Mouse (Mus musculus) v-Abl transformed pro-B cells (cell line): ENCODE data around the gene Klhdc1.

Source experiments
- in situ Hi-C, 2 experiments: fragments of 400-800 bp; cut with MboI; formaldehyde crosslinking; loops; one replicate each; pipeline ENCODE4 v1.15.1; 2025; ENCODE audit not compliant: unreplicated experiment in 2 of 2

Gene Klhdc1

DNA sequence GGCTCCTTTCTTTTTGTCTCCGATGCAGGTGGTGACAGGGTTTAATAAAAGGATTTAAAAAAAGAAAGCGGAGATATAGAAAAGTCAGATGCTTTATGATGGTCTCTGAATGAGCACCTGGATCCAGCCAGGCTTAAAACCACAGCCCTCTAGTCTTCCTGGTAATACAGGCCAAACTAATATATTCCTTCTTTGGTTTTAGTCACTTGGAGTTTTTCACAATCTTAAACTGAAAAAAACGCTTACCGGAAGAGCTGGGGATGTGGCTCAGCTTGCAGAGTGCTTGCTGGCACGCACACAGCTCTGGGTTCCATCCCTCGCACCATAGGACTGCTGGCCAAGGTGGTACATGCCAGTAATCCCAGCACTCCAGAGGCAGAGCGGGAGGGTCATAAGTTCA is 24.4 kb upstream of the Klhdc1 start:
- in situ Hi-C loops: loop anchor here in 1 of 2 experiments (10.0 kb wide), 1 partner anchor 478 kb away; no protein-coding TSS in a partner anchor

DNA sequence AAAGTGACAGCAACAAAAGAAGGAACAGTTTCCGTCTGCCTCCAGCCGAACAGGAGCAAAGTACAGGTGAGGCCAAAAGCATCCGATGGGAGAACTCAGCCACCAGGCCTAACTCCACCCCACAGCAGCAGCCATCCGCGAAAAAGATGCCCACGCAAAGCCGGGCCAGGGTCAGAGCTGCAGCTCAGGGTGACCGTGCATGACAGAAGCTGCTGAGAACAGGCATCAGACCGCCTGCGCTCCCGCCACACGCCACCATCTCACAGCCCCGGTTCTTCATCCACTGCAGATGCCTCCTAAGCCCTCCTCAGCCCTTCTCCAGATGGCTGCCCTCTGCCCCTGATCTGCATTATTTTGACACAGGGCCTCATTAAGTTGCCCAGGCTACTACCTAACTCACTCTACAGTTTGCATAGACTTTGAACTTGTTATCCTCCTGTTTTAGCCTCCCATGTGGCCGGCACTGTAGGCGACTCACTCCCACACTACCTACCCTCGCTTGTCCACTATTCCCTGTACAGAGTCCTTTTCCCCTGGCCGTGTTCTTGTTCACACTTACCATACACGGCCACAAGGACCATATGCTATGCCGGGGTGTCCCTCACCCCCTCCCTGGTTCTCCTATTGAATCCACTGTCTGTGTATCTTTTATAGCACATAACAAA is 20.2 kb upstream of the Klhdc1 start:
- in situ Hi-C loops: no loop called here

DNA sequence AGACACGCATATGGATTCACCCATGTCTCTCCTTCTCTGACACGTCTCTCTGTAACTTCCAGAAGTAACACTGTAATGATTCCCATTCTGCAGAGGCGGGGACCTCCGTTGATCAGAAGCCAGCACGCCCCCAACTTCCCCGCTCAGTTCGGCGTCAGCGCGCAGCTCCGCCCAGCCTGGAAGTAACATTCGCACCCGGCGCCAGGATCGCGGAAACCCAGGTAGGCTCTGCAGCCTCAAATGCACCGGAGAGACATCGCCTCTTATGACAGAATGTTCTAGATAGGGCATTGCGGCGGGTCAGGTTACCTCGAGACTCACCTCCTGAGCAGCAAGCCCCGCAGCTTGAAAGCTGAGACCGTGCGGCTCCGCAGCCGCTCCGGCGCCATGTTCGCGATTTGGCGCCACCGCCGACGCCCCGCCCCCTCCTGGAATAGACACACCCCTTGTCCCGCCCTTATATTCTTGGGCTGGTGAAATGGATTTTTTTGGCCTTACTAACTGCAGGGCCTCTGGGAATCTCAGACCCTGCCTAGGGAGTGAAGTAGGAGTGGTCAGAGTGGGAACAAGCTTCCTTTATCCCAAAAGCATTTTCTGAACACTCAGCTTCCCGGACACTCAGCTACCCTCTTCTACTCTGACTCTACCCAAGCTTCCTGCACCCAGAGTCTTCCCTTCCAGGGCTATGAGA is 13.1 kb upstream of the Klhdc1 start, which contains the start of gene Pole2:
Pole2 (minus strand) TSS at position 420 of the 691 bp plus-strand sequence.
- in situ Hi-C loops: loop anchor here in 1 of 2 experiments (5.0 kb wide), 1 partner anchor 69 kb away; the partner anchor contains the start of gene Klhdc2

DNA sequence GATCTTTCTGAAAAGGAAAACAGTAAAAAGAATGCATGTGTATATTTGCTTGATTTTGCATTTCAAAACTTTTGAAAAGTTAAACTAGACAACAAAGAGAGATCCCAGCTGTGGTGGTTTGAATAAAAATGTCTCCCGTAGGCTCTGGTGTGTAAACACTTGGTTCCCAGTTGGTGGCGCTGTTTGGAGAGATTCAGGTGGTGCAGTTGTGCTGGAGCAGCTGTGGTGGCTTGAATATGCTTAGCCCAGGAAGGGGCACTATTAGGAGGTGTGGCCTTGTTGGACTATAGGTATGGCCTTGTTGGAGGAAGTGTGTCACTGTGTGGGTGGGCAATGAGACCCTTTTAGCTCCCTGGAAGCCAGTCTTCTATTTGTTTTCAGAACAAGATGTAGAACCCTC is 11.7 kb upstream of the Klhdc1 start:
- in situ Hi-C loops: loop anchor here in 1 of 2 experiments (5.0 kb wide), 1 partner anchor 68 kb away; the partner anchor contains the start of gene Klhdc2

DNA sequence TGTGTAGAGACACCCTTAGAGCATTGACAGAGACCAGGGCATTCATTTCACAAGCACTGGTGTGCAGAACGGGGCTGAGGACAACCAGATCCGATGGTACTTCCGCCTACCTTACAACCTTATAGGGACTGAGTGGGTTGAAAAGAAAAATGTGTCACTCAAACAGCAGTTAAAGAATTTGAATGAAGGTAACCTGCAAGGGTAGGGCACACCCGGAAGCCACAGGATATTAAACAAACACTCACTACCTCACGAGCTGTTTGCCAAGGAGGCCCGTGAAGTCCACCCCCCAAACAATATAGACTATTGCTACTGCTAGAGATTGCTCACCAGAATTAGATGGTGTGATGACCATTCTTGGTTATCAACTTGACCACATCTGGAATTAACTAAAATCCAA is 5.2 kb upstream of the Klhdc1 start:
- in situ Hi-C loops: no loop called here

DNA sequence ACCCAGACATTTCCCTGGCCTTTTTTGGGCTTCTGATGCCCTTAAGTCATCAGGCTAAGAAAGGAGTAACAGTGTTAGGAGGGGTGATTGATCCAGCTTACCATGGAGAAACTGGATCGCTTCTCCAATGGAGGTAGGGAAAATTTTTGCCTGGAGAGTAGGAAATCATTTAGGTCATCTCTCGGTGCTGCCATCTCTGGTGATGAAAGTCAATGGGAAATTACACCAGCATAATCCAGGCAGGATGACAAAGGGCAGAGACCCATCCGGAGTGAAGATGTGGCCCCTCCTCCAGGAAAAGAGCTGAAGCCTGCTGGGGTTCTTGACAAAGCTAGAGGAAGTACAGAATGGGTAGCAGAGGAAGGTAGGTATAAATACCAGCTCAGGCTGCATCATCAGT is 2.7 kb upstream of the Klhdc1 start:
- in situ Hi-C loops: no loop called here

DNA sequence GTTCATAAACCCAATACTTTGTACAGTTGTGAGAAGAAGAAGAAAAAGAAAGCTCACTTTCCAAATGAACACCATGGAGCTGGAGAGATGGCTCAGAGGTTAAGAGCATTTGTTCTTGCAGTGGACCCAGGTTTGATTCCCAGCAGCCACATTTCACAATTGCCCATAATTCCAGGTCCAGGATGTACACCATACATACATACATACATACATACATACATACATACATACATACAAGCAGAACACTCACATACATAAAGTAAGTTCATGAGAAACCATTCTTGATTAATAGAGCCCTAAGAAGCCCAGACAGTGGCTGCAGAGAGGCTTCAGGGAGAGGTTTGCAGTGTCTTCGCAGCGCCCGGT is 412 bp downstream of the Klhdc1 start:
- in situ Hi-C loops: loop anchor here in 1 of 2 experiments (5.0 kb wide), 1 partner anchor 56 kb away; the partner anchor contains the start of gene Klhdc2

DNA sequence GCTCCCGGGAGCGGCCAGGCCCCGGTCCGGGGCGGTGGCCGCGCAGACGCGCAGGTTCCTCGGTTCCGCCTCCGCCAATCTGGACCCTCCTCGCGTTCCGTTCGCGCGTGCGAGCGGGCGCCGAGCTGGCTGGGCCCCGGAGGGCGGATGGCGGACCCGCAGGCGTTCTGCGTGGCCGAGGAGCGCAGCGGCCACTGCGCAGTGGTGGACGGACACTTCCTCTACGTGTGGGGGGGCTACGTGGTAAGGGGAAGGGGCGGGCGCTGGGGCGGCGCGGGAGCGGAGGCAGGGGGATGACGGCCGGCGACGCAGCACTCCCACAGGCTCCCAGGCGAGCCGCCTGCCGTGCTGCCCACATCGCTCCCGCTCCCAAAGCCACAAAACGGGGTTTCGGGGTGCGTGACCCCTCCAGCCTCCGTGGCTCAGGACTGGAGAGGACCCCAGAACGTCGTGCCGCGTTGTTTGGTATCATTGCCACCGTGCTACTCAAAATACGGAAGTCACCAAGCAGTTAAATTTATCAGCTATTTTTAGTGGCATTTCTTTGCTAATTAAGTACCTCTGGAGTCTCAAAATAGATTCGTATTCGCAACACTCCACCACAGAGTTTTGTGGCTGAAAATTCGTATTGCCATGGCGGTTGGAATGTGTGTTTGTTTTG is 925 bp downstream of the Klhdc1 start:
- in situ Hi-C loops: loop anchor here in 1 of 2 experiments (5.0 kb wide), 1 partner anchor 55 kb away; the partner anchor contains the start of gene Klhdc2

DNA sequence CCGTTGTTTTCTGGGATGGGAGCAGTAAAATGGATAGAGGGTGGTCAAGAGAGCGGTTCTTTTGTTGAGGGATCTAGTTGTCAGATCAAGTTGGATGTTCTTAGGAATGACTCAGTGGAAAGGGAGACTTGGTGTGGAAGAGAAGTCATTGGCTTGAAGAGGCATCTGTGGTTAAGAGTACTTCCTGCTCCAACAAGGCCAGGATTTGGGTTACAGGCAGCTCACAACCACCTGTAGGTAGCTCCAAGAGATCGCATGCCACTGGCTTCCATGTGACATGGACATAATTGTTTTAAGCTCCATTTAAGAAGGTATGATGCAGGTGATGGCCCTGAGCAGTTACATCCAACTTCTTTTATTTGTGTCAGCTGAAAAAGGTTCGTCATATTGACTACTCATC is 8.8 kb downstream of the Klhdc1 start:
- in situ Hi-C loops: no loop called here

DNA sequence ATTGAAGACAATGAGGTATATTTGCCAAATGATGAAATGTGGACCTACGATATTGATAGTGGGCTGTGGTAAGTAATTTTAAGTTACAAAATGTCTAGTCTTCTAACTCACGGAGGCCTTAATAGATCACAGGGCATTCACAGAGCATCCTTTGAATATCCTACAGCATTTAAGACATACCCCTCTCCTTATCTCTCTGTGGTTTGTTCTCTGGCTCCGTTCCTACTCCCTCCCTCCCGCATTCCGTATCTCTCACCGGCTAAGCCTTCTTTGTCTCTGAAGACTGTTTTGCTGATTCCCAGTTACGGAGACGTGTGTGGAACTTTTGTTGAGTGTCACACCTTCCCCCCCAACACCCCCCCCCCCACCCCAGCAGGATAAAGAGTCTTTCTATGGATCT is 9.8 kb downstream of the Klhdc1 start:
- in situ Hi-C loops: no loop called here

DNA sequence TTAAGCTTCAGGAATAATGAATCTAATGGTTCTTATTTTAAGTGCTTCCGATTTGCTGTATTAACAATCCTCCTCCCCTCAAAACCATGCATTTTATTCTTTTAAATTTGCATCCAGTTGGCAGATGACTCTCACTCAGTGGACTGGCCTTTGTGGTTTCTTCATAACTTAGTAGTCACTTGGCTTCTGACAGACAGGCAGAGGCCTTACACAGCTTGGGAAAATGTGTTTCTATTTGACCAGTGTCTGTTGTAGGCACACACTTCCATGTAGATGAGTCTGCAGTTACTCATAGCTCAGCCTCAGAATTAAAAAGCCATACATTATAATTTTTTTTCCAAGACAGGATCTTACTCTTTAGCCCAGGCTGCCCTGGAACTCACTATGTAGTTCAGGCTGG is 12.8 kb downstream of the Klhdc1 start:
- in situ Hi-C loops: no loop called here

DNA sequence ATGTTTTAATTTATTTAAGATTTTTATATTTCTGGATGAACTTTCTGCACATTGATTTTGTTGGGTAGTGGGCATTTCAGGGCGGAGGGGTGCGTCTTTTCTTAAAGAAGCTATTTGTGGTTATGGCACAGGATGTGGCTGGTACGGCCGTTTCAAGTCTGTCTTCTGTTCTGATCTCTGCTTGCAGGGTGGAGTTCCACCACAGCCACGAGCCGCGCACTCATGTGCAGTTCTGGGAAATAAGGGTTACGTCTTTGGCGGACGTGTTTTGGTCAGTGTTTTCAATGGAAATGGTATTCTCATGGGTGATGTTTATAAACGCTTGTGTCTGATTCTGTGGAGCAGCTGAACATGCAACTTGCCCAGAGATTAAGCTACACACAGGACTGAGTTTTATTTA is 16.9 kb downstream of the Klhdc1 start:
- in situ Hi-C loops: no loop called here

DNA sequence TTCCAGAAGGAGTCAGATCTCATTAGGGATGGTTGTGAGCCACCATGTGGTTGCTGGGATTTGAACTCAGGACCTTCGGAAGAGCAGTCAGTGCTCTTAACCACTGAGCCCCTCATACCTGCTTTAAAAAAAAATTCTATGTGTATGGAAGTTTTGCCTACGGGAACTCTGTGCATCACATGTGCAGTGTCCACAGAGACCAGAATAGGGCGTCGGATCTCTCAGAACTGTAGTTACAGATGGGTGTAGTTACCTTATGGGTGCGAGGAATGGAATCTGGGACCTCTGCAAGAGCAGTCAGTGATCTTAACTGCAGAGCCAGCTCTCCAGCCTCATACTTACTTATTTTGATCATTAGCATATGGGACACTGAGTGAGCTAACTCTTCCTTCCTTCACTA is 21.3 kb downstream of the Klhdc1 start:
- in situ Hi-C loops: no loop called here

DNA sequence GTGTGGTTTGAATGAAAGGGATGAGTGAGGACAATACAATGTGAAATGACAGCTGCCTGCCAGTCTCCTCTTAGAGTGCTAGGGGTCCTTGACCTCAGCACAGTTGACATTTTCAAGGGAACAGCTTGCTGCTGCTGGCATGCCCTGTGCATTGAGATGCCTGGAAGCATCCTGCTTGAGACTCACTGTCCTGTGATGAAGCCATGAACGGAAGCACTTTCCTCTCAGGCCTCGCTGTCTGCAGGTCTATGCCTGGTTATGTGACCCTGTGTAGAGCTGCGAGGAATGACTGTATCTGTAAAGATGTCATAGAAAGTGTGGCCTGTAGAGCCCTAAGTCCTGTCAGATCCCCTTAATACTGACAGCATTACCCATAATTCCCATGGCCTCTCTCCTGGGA is 24.1 kb downstream of the Klhdc1 start:
- in situ Hi-C loops: no loop called here

DNA sequence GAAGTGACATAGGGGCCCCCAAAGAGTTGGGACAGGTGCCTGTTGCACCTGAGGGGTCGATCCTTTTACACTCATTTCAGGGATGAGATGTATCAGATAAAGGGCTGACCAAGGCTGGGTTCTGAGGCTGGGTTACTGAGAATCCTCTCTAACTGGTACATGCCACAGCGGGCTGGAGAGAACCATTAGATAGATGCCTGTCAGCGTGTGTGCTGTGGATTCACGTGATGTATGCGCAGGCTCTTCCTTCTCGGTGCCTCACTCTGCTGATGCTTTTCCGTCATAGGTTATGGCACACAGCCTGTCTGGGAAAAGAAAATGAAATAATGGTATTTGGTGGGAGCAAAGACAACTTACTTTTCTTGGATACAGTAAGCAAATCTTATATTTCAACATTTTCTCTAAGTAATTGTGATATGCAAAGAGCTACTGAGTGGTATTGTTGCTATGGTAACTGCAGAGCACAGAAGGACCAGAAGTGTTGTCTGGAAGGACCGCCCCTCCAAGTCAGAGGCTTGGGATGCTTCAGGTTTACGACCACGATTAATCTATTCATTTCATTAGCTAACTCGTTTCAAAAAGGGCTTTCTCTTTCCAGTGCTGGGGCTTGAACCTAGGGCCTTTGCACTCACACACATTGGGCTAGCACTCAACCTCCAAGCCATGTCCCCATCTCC is 27.1 kb downstream of the Klhdc1 start:
- in situ Hi-C loops: no loop called here

DNA sequence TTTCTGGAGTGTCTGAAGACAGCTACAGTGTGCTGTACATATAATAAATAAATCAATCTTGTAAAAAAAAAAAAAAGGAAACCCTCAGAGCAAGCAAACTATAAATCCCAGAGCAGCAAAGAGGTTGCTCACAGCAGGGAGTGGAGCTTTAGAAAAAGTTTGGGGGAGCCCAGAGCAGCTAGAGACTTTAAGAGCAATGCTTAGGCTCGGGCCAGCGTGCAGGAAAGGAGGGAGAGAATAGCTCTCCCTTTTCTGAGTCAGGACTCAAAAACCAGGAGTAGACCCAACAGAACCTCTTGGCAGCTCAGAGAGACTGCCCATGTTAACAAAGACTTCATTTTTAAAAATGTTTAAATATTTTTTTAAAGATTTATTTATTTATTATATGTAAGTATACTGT is 28.0 kb downstream of the Klhdc1 start:
- in situ Hi-C loops: no loop called here

DNA sequence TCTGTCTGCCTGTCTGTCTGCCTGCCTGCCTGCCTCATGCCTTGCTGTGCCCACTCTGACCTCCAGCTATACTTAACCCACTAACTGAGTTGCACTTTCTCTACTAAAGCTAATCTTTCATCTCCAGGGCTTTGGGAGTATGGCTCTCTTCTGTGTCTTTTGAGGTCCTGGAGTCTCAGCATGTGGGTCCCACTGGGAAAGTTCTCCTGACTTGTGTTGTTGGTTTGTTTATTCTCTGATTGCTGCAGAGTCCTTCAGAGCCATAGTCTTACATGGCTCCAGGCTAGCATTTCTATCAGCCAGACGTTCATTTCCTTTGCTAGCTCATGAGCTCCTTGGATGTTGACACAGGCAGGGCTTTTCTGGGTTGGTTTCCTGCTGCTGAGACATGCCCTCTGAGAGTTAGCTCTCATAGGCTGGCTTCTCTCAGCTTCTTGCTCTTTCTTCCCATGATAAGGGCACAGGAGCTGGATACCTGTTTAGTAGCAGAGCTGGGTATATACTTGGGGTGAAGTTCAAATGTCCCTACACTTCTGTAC is 39.0 kb downstream of the Klhdc1 start:
- in situ Hi-C loops: no loop called here

DNA sequence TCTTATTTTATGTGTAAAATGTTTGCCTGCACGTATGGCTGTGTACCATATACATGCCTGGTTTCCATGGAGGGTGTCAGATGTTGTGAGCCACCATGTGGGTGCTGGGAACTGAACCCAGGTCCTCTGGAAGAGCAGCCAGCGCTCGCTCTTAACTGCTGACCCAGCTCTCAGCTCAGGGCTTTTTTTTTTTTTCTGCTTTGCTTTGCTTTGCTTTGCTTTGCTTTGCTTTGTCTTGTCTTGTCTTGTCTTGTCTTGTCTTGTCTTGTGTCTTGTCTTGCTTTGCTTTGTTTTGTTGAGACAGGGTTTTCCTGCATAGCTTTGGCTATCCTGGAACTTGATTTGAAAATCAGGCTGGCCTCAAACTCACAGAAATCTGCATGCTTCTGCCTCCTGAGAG is 39.9 kb downstream of the Klhdc1 start:
- in situ Hi-C loops: no loop called here

DNA sequence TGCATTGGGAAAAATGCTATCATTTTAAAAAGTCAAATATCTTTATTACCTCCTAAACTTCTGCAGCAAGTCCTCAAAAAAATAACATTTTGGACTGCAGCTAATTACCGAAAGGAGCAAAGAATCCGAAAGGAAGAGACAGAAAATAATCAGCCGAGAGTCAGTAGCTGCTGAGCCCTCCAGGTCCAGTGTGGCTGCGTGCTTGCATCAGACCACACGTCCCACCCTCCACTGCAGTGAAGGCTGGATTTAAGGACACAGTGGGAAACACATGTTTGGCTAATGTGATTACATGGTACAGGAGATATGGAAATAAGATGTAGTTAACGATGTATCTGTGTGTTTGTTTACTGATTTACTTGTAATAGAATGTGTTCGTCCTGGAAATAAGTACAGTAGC is 42.2 kb downstream of the Klhdc1 start:
- in situ Hi-C loops: no loop called here

DNA sequence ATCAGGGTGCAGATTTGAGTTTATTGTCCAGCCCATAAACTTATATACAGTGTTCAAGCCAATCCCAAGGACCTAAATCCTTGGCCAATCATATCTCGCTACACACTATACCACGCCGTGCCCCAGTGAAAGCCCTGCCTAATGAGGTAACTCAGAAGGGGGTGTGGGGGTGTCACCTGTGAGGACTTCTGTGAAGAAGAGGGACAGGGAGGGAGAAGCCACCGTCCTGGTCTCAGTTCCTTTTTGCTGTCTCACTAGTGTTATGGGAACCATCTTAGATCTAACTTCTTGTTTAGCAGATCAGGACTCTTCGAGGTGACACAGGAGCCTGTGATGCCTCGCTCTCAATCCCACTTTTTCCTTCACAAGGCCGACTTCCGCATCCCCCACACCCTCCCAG is 46.6 kb downstream of the Klhdc1 start:
- in situ Hi-C loops: no loop called here

DNA sequence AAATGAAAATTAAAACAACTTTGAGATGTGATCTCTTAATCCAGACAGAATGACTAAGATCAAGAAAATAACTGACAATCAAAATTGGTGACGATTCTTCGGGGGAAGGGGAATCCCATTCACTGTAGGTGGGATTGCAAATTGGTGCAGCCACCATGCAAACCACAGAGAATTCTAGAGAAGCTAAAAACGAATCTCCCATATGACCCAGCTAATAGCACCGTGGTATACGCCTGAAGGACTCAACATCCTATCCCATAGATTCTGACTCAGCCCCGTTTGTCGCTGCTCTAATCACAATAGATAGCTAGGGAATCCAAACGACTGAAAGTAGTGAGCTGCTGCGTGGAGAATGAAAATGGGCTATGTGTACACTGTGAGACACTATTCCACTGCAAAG is 47.7 kb downstream of the Klhdc1 start:
- in situ Hi-C loops: no loop called here
